Mouse (Mus musculus) hindbrain, postnatal 0 days (tissue): Measurements from ENCODE around the gene Tbc1d5. TPM values are rescaled to one million over a fixed set of nuclear protein-coding genes. Genes with fewer than 3 reads are reported as not detected.

Experiments used
- ATAC-seq: fragments of 200-750 bp; cut with Nextera tagmentation; 2 replicates; pipeline ENCODE4 v1.8.0; 2017; ENCODE audit warnings: mild to moderate bottlenecking, moderate TSS enrichment, moderate library complexity
- DNase-seq: peaks from one replicate; pipeline ENCODE4 v3.0.0-alpha.2; 2015; ENCODE audit warnings: low spot score
- H3K27ac ChIP-seq: fragments of 300-500 bp; sonication (generic); 2 replicates; pipeline ENCODE4 v1.5.1; 2014; ENCODE audit warnings: mild to moderate bottlenecking
- H3K27me3 ChIP-seq: fragments of 300-500 bp; sonication (generic); 2 replicates; pipeline ENCODE4 v1.6.1; 2014; ENCODE audit warnings: low read length, mixed read lengths; ENCODE audit not compliant: insufficient read depth
- H3K36me3 ChIP-seq: fragments of 300-500 bp; sonication (generic); 2 replicates; pipeline ENCODE4 v1.6.1; 2014; ENCODE audit warnings: low read length, mixed read lengths; ENCODE audit not compliant: insufficient read depth
- H3K4me1 ChIP-seq: fragments of 300-500 bp; sonication (generic); 2 replicates; pipeline ENCODE4 v1.6.1; 2014; ENCODE audit warnings: antibody characterized with exemption, low read length, mixed read lengths; ENCODE audit not compliant: insufficient read depth
- H3K4me2 ChIP-seq: fragments of 300-500 bp; sonication (generic); 2 replicates; pipeline ENCODE4 v1.6.1; 2014; ENCODE audit warnings: low read depth, mild to moderate bottlenecking, low read length, moderate library complexity, mixed read lengths
- H3K4me3 ChIP-seq: fragments of 300-500 bp; sonication (generic); 2 replicates; pipeline ENCODE4 v1.5.1; 2014; ENCODE audit warnings: low read length
- H3K9ac ChIP-seq: fragments of 300-500 bp; sonication (generic); replicated peaks from 2 replicates; pipeline ENCODE4 v1.6.1; 2014; ENCODE audit warnings: mild to moderate bottlenecking, low read length, moderate library complexity, mixed read lengths
- H3K9me3 ChIP-seq: fragments of 300-500 bp; sonication (generic); 2 replicates; pipeline ENCODE4 v1.6.1; 2016; ENCODE audit warnings: low read length, mixed read lengths
- CTCF ChIP-seq: IDR thresholded peaks from 2 replicates; pipeline ENCODE4 v1.5.1; 2016; ENCODE audit warnings: antibody characterized with exemption, control low read depth, low read depth
- WGBS: fragments of 180-500 bp; shearing (Covaris S2); extraction: QIAGEN DNeasy Blood & Tissue Kit; methylation state at CpG from one replicate; pipeline ENCODE4 v1.1.7; 2014; 5-methylcytosine and 5-hydroxymethylcytosine counted together
- polyA plus RNA-seq: library from polyadenylated mRNA; unstranded; fragments of >200 nt; fragmentation: Nextera tagmentation; extraction: Ambion mirVana; gene quantifications from 2 replicates; pipeline ENCODE4 v1.2.1, GENCODE M21; 2015
- total RNA-seq: library from RNA; depleted of rRNA; stranded (reverse); fragments of >200 nt; gene quantifications from 2 replicates; pipeline ENCODE4 v1.2.3, GENCODE M21; 2014; rRNA removed

Gene Tbc1d5
- total RNA-seq (15.7 and 16.4 TPM in 2 replicates), polyA plus RNA-seq (6.3 and 6.5 TPM in 2 replicates)

- 2% methylated on average over 52 of the region's 54 CpGs for WGBS
- H3K9ac ChIP-seq, result peak within 1 kb of the TSS; percentile 98
Measured at GRCm38 (mm10) chr17:51179195-51179953, at the start of gene Tbc1d5. TSS of gene Tbc1d5 (minus strand) at chr17:51179352.

GRCm38 (mm10) chr17:51226056-51226455, 46.9 kb upstream of the Tbc1d5 start:
- H3K36me3 ChIP-seq, result no peaks in the 10 kb centered on the region
- ATAC-seq, result no peak
- H3K27ac ChIP-seq, result no peak overlapping the region
- DNase-seq, result no peak
- no peak overlapping the region for H3K9ac ChIP-seq
- no peak overlapping the region for H3K4me3 ChIP-seq
- H3K9me3 ChIP-seq, result no peaks in the 10 kb centered on the region
- H3K4me1 ChIP-seq, result no peaks in the 10 kb centered on the region
- no peak for TF ChIP-seq CTCF
- WGBS, result 95% methylated on average over 1 of the region's 1 CpGs
- H3K4me2 ChIP-seq, result no peak overlapping the region
- no peaks in the 10 kb centered on the region for H3K27me3 ChIP-seq

More at GRCm38 (mm10) chr17:51179195-51179953, at the start of gene Tbc1d5:
- Histone ChIP-seq H3K27me3 (no peaks in the 10 kb centered on the region), H3K4me1 (peaks cover 6% of the 10 kb centered on the region; the same call in 1 of the 2 replicates), H3K9me3 (no peaks in the 10 kb centered on the region), H3K27ac (peak within 1 kb of the TSS; percentile 99), H3K4me3 (peak within 1 kb of the TSS; percentile 81), H3K36me3 (no peaks in the 10 kb centered on the region), H3K4me2 (peak within 1 kb of the TSS; percentile 75)
- ATAC-seq, result peak; percentile 95
- peak; percentile 92 for DNase-seq
- no peak for TF ChIP-seq CTCF

GRCm38 (mm10) chr17:51223152-51223551, 44.0 kb upstream of the Tbc1d5 start:
- Histone ChIP-seq H3K27ac (no peak overlapping the region), H3K36me3 (no peaks in the 10 kb centered on the region), H3K9me3 (no peaks in the 10 kb centered on the region), H3K4me1 (no peaks in the 10 kb centered on the region), H3K4me3 (no peak overlapping the region), H3K27me3 (no peaks in the 10 kb centered on the region), H3K4me2 (no peak overlapping the region), H3K9ac (no peak overlapping the region)
- no peak for DNase-seq
- no peak for TF ChIP-seq CTCF
- no peak for ATAC-seq
- 9% methylated on average over 4 of the region's 4 CpGs for WGBS

DNA sequence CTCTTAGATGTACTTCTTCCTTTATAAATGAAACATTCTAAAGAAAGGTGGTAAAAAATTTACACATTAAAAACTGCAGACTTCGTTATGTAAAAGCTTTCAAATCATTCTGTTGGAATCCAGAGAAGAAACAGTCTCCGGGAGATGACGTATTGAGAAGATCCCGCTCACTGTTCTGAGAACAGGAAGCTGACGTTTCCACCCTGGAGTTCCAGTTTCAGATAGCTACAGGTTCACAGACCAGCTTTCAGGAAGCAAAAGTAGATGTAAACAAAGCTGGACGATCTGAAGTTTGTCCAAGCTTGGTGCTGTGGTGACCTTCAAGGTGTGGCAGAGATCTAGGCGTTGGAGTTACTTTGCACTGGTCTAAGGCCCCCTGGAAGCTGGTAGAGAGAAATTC, 41.9 kb upstream of the Tbc1d5 start:
- H3K4me3 ChIP-seq, result no peak overlapping the region
- no peak overlapping the region for H3K27ac ChIP-seq
- no peak overlapping the region for H3K9ac ChIP-seq
- no peaks in the 10 kb centered on the region for H3K9me3 ChIP-seq
- DNase-seq (no peak), ATAC-seq (no peak)
- no peak for TF ChIP-seq CTCF
- H3K4me1 ChIP-seq, result no peaks in the 10 kb centered on the region
- no peaks in the 10 kb centered on the region for H3K27me3 ChIP-seq
- no peak overlapping the region for H3K4me2 ChIP-seq
- 91% methylated on average over 7 of the region's 7 CpGs for WGBS
- no peaks in the 10 kb centered on the region for H3K36me3 ChIP-seq

- 94% methylated on average over 3 of the region's 3 CpGs for WGBS
- Histone ChIP-seq H3K9ac (no peak overlapping the region), H3K36me3 (no peaks in the 10 kb centered on the region), H3K4me1 (no peaks in the 10 kb centered on the region), H3K9me3 (no peaks in the 10 kb centered on the region), H3K4me3 (no peak overlapping the region), H3K27me3 (no peaks in the 10 kb centered on the region), H3K27ac (no peak overlapping the region), H3K4me2 (no peak overlapping the region)
- no peak for DNase-seq
- no peak for TF ChIP-seq CTCF
- ATAC-seq, result no peak
Measured at GRCm38 (mm10) chr17:51219897-51220296, 40.7 kb upstream of the Tbc1d5 start.

- WGBS, result 94% methylated on average over 6 of the region's 6 CpGs
- Histone ChIP-seq H3K9me3 (no peaks in the 10 kb centered on the region), H3K9ac (no peak overlapping the region), H3K27me3 (no peaks in the 10 kb centered on the region), H3K27ac (no peak overlapping the region), H3K4me3 (no peak overlapping the region), H3K4me2 (no peak overlapping the region), H3K4me1 (no peaks in the 10 kb centered on the region), H3K36me3 (no peaks in the 10 kb centered on the region)
- DNase-seq (no peak), ATAC-seq (no peak)
- TF ChIP-seq CTCF, result no peak
Measured at GRCm38 (mm10) chr17:51216426-51216825, 37.3 kb upstream of the Tbc1d5 start.

DNA sequence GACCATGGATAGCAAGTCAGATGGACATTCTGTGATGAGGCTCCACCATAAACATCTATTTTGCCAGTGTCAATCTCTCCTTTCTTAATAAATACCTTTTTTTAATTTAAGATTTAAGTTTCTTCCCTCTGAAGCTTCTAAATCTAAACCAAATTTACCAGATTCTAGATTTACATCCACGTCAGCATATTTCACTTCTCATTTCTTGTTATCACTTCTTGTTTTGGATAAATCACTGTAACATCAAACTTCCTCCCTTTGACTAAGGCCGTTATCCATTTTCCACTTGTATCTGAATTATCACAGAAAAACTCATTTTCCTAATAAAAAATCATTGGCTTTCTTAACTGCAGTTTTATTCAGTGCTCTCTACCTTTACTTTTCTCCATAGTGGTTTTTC, 30.4 kb upstream of the Tbc1d5 start:
- Histone ChIP-seq H3K9ac (no peak overlapping the region), H3K27me3 (no peaks in the 10 kb centered on the region), H3K36me3 (no peaks in the 10 kb centered on the region), H3K4me3 (no peak overlapping the region), H3K4me1 (no peaks in the 10 kb centered on the region), H3K4me2 (no peak overlapping the region), H3K27ac (no peak overlapping the region), H3K9me3 (no peaks in the 10 kb centered on the region)
- 95% methylated on average over 2 of the region's 2 CpGs for WGBS
- no peak for DNase-seq
- ATAC-seq, result no peak
- no peak for TF ChIP-seq CTCF
